Mouse (Mus musculus): ENCODE results near the gene Dmgdh. TPM values are rescaled to one million over a fixed set of nuclear protein-coding genes. Genes with fewer than 3 reads are reported as not detected.

Gene Dmgdh
- total and polyA plus RNA-seq, 3 experiments: not detected

DNA sequence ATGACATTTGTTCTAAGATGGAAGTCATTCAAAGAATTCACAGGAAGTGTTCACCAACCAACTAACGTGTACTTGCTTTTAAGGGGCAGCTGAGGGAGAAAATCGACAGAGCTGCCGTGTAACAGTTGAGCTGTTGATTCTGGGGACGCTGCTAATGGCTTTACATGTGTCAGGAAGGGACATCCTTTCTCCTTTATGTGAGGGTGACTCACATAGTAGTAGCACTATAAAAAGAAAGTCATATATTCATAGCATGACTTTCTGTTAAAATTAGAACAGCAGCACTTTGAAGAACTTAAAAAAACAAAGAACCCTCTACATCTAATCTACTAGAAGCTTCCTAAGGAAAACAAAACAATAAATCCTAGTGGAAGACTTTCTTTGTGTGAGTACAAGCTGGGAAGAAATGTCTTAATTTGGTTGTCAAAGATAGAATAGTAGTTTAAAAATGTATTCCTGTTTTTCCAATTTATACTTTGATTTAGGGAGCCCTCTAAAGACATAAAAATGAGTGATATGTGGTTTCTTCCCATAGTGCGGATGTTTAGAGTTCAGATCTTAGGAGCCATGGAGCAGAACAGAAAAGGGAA is 122.9 kb downstream of the Dmgdh start (continued):
- no peak for TF ChIP-seq SIN3A (IDR thresholded peaks at IDR 0.05; ENCODE audit: low read length)

Other genes with a start within 250 kb of the Dmgdh start
- 5.5 and 5.9 TPM in 2 replicates for gene Jmy, start 174.6 kb upstream of the Dmgdh start, total RNA-seq (2012; rRNA removed)
- gene Jmy, start 174.6 kb upstream of the Dmgdh start, polyA plus RNA-seq (2012; ENCODE audit: insufficient read depth in 1 of 2, insufficient read length in 2 of 2, low read depth in 1 of 2, low replicate concordance in 2 of 2, missing spikeins in 1 of 2): 10 to 100 TPM in 1 of 2 experiments, 1 to 10 TPM in 1; 9.3 to 21.9 TPM
- 0.07 TPM in 1 of 2 replicates, not detected in the other for gene Bhmt, start 36.5 kb upstream of the Dmgdh start, total RNA-seq (2012; rRNA removed)
- gene Bhmt, start 36.5 kb upstream of the Dmgdh start, polyA plus RNA-seq (2012; ENCODE audit: insufficient read depth in 1 of 2, insufficient read length in 2 of 2, low read depth in 1 of 2, low replicate concordance in 2 of 2, missing spikeins in 1 of 2): not detected
- gene Bhmt2, start 131 bp upstream of the Dmgdh start, total RNA-seq (2012; rRNA removed): not detected in 2 replicates
- gene Bhmt2, start 131 bp upstream of the Dmgdh start, polyA plus RNA-seq (2012; ENCODE audit: insufficient read depth in 1 of 2, insufficient read length in 2 of 2, low read depth in 1 of 2, low replicate concordance in 2 of 2, missing spikeins in 1 of 2): not detected
- 0.04 TPM in 1 of 2 replicates, not detected in the other for gene Arsb, start 97.2 kb downstream of the Dmgdh start, total RNA-seq (2012; rRNA removed)
- under 1 TPM in 1 of 2 experiments, not detected in 1; 0.07 TPM for gene Arsb, start 97.2 kb downstream of the Dmgdh start, polyA plus RNA-seq (2012; ENCODE audit: insufficient read depth in 1 of 2, insufficient read length in 2 of 2, low read depth in 1 of 2, low replicate concordance in 2 of 2, missing spikeins in 1 of 2)

Data from MEL (cell line).